Mouse (Mus musculus): ENCODE data around the gene Brwd3. TPM values are rescaled to one million over a fixed set of nuclear protein-coding genes. Genes with fewer than 3 reads are reported as not detected.
A peak's percentile ranks its signal among the peaks of the same experiment; 100 is the strongest.

The Brwd3 gene
- 3.7 and 4.3 TPM in 2 replicates for polyA plus RNA-seq (2015; fragmentation: Nextera tagmentation; extraction: Ambion mirVana)

- 15% methylated on average over 33 of the region's 39 CpGs for WGBS
- H3K27me3 ChIP-seq = no peaks in the 10 kb centered on the region
- H3K9ac ChIP-seq = peak within 1 kb of the TSS; percentile 67
- no peaks in the 10 kb centered on the region for H3K4me1 ChIP-seq
- peak within 1 kb of the TSS; percentile 84 for H3K27ac ChIP-seq
- H3K36me3 ChIP-seq = no peaks in the 10 kb centered on the region
- H3K9me3 ChIP-seq = no peaks in the 10 kb centered on the region
- peak; percentile 97 for ATAC-seq (ENCODE audit: low FRiP score, low read depth)
- H3K4me2 ChIP-seq (replicated peaks) = peak within 1 kb of the TSS; percentile 59
- peak within 1 kb of the TSS; percentile 59 for H3K4me3 ChIP-seq
These were observed at the start of gene Brwd3 for GRCm38 (mm10) chrX:108834090-108834774. TSS of gene Brwd3 (minus strand) at chrX:108834372.

GRCm38 (mm10) chrX:108862632-108863031 lies 28.5 kb upstream of the Brwd3 start:
- Histone ChIP-seq H3K9ac (no peak overlapping the region), H3K4me3 (no peak overlapping the region), H3K4me1 (no peaks in the 10 kb centered on the region), H3K27ac (no peak overlapping the region), H3K27me3 (no peaks in the 10 kb centered on the region), H3K36me3 (no peaks in the 10 kb centered on the region), H3K9me3 (no peaks in the 10 kb centered on the region), H3K4me2 (replicated peaks) (no peak overlapping the region)
- WGBS = 66% methylated on average over 4 of the region's 4 CpGs
- no peak for ATAC-seq (ENCODE audit: low FRiP score, low read depth)

GRCm38 (mm10) chrX:108842705-108843104 lies 8.5 kb upstream of the Brwd3 start:
- H3K27me3 ChIP-seq = no peaks in the 10 kb centered on the region
- WGBS = 90% methylated on average over 2 of the region's 2 CpGs

GRCm38 (mm10) chrX:108836416-108836815 lies 2.2 kb upstream of the Brwd3 start:
- 89% methylated on average over 2 of the region's 2 CpGs for WGBS
- no peaks in the 10 kb centered on the region for H3K4me1 ChIP-seq
- H3K36me3 ChIP-seq = no peaks in the 10 kb centered on the region
- H3K27me3 ChIP-seq = no peaks in the 10 kb centered on the region
- H3K9me3 ChIP-seq = no peaks in the 10 kb centered on the region
- no peak overlapping the region for H3K9ac ChIP-seq
- no peak overlapping the region for H3K4me2 ChIP-seq (replicated peaks)
- no peak overlapping the region for H3K27ac ChIP-seq
- ATAC-seq (ENCODE audit: low FRiP score, low read depth) = no peak
- no peak overlapping the region for H3K4me3 ChIP-seq

More at GRCm38 (mm10) chrX:108842705-108843104, 8.5 kb upstream of the Brwd3 start:
- no peak overlapping the region for H3K27ac ChIP-seq
- no peak overlapping the region for H3K9ac ChIP-seq
- ATAC-seq (ENCODE audit: low FRiP score, low read depth) = no peak
- H3K4me1 ChIP-seq = no peaks in the 10 kb centered on the region
- H3K4me3 ChIP-seq = no peak overlapping the region
- H3K9me3 ChIP-seq = no peaks in the 10 kb centered on the region
- H3K4me2 ChIP-seq (replicated peaks) = no peak overlapping the region
- H3K36me3 ChIP-seq = no peaks in the 10 kb centered on the region

- no peaks in the 10 kb centered on the region for H3K27me3 ChIP-seq
- H3K4me3 ChIP-seq = peak overlapping the region; percentile 59
- no peak overlapping the region for H3K9ac ChIP-seq
- ATAC-seq (ENCODE audit: low FRiP score, low read depth) = no peak
- H3K4me2 ChIP-seq (replicated peaks) = peak overlapping the region; percentile 56
- H3K4me1 ChIP-seq = no peaks in the 10 kb centered on the region
- no peaks in the 10 kb centered on the region for H3K9me3 ChIP-seq
- 77% methylated on average over 5 of the region's 5 CpGs for whole genome bisulfite sequencing
- H3K27ac ChIP-seq = no peak overlapping the region
- no peaks in the 10 kb centered on the region for H3K36me3 ChIP-seq
These were observed 1.1 kb upstream of the Brwd3 start for GRCm38 (mm10) chrX:108835233-108835632.

- H3K9ac ChIP-seq = peak overlapping the region; percentile 67
- H3K36me3 ChIP-seq = no peaks in the 10 kb centered on the region
- ATAC-seq (ENCODE audit: low FRiP score, low read depth) = peak; percentile 10; the same call in 1 of the 2 replicates
- H3K27ac ChIP-seq = peak overlapping the region; percentile 84
- H3K4me3 ChIP-seq = peak overlapping the region; percentile 59
- H3K4me1 ChIP-seq = no peaks in the 10 kb centered on the region
- H3K27me3 ChIP-seq = no peaks in the 10 kb centered on the region
- no peaks in the 10 kb centered on the region for H3K9me3 ChIP-seq
- H3K4me2 ChIP-seq (replicated peaks) = peak overlapping the region; percentile 59
- WGBS = 14% methylated on average over 19 of the region's 21 CpGs
These were observed 671 bp downstream of the Brwd3 start for GRCm38 (mm10) chrX:108833381-108834020.

GRCm38 (mm10) chrX:108832674-108833189 lies 1.4 kb downstream of the Brwd3 start:
- Histone ChIP-seq H3K27ac (peak overlapping the region; percentile 84), H3K27me3 (no peaks in the 10 kb centered on the region), H3K9me3 (no peaks in the 10 kb centered on the region), H3K4me2 (replicated peaks) (peak overlapping the region; percentile 59), H3K4me1 (no peaks in the 10 kb centered on the region), H3K4me3 (peak overlapping the region; percentile 59), H3K9ac (peak overlapping the region; percentile 67), H3K36me3 (no peaks in the 10 kb centered on the region)
- WGBS = 13% methylated on average over 13 of the region's 13 CpGs
- ATAC-seq (ENCODE audit: low FRiP score, low read depth) = peak; percentile 80

GRCm38 (mm10) chrX:108831231-108831630 lies 2.9 kb downstream of the Brwd3 start:
- H3K36me3 ChIP-seq = no peaks in the 10 kb centered on the region
- no peaks in the 10 kb centered on the region for H3K4me1 ChIP-seq
- no peak overlapping the region for H3K4me3 ChIP-seq
- no peaks in the 10 kb centered on the region for H3K9me3 ChIP-seq
- H3K4me2 ChIP-seq (replicated peaks) = no peak overlapping the region
- no peaks in the 10 kb centered on the region for H3K27me3 ChIP-seq
- no peak overlapping the region for H3K9ac ChIP-seq
- no peak overlapping the region for H3K27ac ChIP-seq
- ATAC-seq (ENCODE audit: low FRiP score, low read depth) = no peak

- Histone ChIP-seq H3K9me3 (no peaks in the 10 kb centered on the region), H3K36me3 (no peaks in the 10 kb centered on the region), H3K27me3 (no peaks in the 10 kb centered on the region), H3K4me3 (no peak overlapping the region), H3K9ac (no peak overlapping the region), H3K4me2 (replicated peaks) (no peak overlapping the region), H3K4me1 (no peaks in the 10 kb centered on the region), H3K27ac (no peak overlapping the region)
- WGBS = 67% methylated on average over 2 of the region's 2 CpGs
- no peak for ATAC-seq (ENCODE audit: low FRiP score, low read depth)
These were observed 6.1 kb downstream of the Brwd3 start for GRCm38 (mm10) chrX:108828111-108828510.

- no peaks in the 10 kb centered on the region for H3K27me3 ChIP-seq
- no peak overlapping the region for H3K27ac ChIP-seq
- H3K9me3 ChIP-seq = no peaks in the 10 kb centered on the region
- no peaks in the 10 kb centered on the region for H3K36me3 ChIP-seq
- H3K4me3 ChIP-seq = no peak overlapping the region
- WGBS = 69% methylated on average over 3 of the region's 3 CpGs
- H3K4me1 ChIP-seq = no peaks in the 10 kb centered on the region
- H3K9ac ChIP-seq = no peak overlapping the region
- H3K4me2 ChIP-seq (replicated peaks) = no peak overlapping the region
- ATAC-seq (ENCODE audit: low FRiP score, low read depth) = no peak
These were observed 36.9 kb downstream of the Brwd3 start for GRCm38 (mm10) chrX:108797268-108797667.

- H3K36me3 ChIP-seq = no peaks in the 10 kb centered on the region
- H3K4me3 ChIP-seq = no peak overlapping the region
- no peaks in the 10 kb centered on the region for H3K4me1 ChIP-seq
- no peaks in the 10 kb centered on the region for H3K9me3 ChIP-seq
- no peak overlapping the region for H3K9ac ChIP-seq
- no peaks in the 10 kb centered on the region for H3K27me3 ChIP-seq
- no peak overlapping the region for H3K27ac ChIP-seq
- ATAC-seq (ENCODE audit: low FRiP score, low read depth) = no peak
- WGBS = 85% methylated on average over 4 of the region's 4 CpGs
- no peak overlapping the region for H3K4me2 ChIP-seq (replicated peaks)
These were observed 50.4 kb downstream of the Brwd3 start for GRCm38 (mm10) chrX:108783724-108784123.

- no peak overlapping the region for H3K27ac ChIP-seq
- no peaks in the 10 kb centered on the region for H3K9me3 ChIP-seq
- ATAC-seq (ENCODE audit: low FRiP score, low read depth) = no peak
- H3K4me2 ChIP-seq (replicated peaks) = no peak overlapping the region
- H3K36me3 ChIP-seq = no peaks in the 10 kb centered on the region
- no peak overlapping the region for H3K4me3 ChIP-seq
- H3K27me3 ChIP-seq = no peaks in the 10 kb centered on the region
- no peak overlapping the region for H3K9ac ChIP-seq
- no peaks in the 10 kb centered on the region for H3K4me1 ChIP-seq
These were observed 102.4 kb downstream of the Brwd3 start for GRCm38 (mm10) chrX:108731755-108732154.
